Mouse (Mus musculus) liver, adult 2 months (tissue): ENCODE measurements at regions not wholly inside any gene's neighbourhood (a gene's known extent, or its start where the extent isn't known, plus 50 kb on each side); places are given as distances from the start of the nearest gene placed in this dataset.

Source experiments
- DNase-seq: peaks from one replicate; pipeline ENCODE4 v3.0.0-alpha.2; 2011; ENCODE audit warnings: low read depth, low spot score; ENCODE audit errors: extremely low read depth
- H3K27ac ChIP-seq: fragments of 200-500 bp; replicated peaks from 2 replicates; pipeline ENCODE4 v1.5.1; 2012; ENCODE audit warnings: low read depth, mild to moderate bottlenecking, control low read depth, inconsistent platforms, low read length; ENCODE audit not compliant: insufficient read depth
- H3K27me3 ChIP-seq: fragments of 200-500 bp; 2 replicates; pipeline ENCODE4 v1.6.1; 2012; ENCODE audit warnings: mild to moderate bottlenecking, moderate library complexity, low read length, inconsistent platforms; ENCODE audit not compliant: control insufficient read depth, insufficient read depth
- H3K36me3 ChIP-seq: fragments of 200-500 bp; 2 replicates; pipeline ENCODE4 v1.6.1; 2012; ENCODE audit warnings: low read length, inconsistent platforms; ENCODE audit not compliant: control insufficient read depth, insufficient read depth
- H3K4me1 ChIP-seq: fragments of 200-500 bp; 2 replicates; pipeline ENCODE4 v1.6.1; 2011; ENCODE audit warnings: low read length; ENCODE audit not compliant: control insufficient read depth, insufficient read depth
- H3K4me3 ChIP-seq: fragments of 200-500 bp; 2 replicates; pipeline ENCODE4 v1.5.1; 2011; ENCODE audit warnings: low read depth, mild to moderate bottlenecking, control low read depth, low read length, moderate library complexity; ENCODE audit not compliant: insufficient read depth
- H3K79me2 ChIP-seq: fragments of 200-500 bp; 2 replicates; pipeline ENCODE4 v1.6.1; 2012; ENCODE audit warnings: inconsistent platforms, mild to moderate bottlenecking, low read length, moderate library complexity; ENCODE audit not compliant: control insufficient read depth, insufficient read depth
- H3K9ac ChIP-seq: fragments of 200-500 bp; 2 replicates; pipeline ENCODE4 v1.6.1; 2012; ENCODE audit warnings: low read depth, mild to moderate bottlenecking, control low read depth, inconsistent platforms, low read length
- CTCF ChIP-seq: fragments of 200-500 bp; IDR thresholded peaks from 2 replicates; pipeline ENCODE4 v1.5.1; 2011; ENCODE audit warnings: low read depth, low read length, control low read depth
- POLR2A ChIP-seq: fragments of 200-500 bp; IDR thresholded peaks from 2 replicates; pipeline ENCODE4 v1.6.1; 2011; ENCODE audit warnings: low read length, control low read depth; ENCODE audit not compliant: insufficient read depth; ENCODE audit errors: extremely low read depth
- WGBS: fragments of 180-500 bp; shearing (Covaris S2); methylation state at CpG from one replicate; pipeline ENCODE4 v1.1.7; 2018; 5-methylcytosine and 5-hydroxymethylcytosine counted together

GRCm38 (mm10) chr17:79481112-79481738 lies 126.3 kb upstream of the Cdc42ep3 start:
- no peak for TF ChIP-seq CTCF
- no peak for TF ChIP-seq POLR2A

GRCm38 (mm10) chr17:79481936-79482335 lies 127.0 kb upstream of the Cdc42ep3 start:
- Histone ChIP-seq H3K79me2 (no peaks in the 10 kb centered on the region), H3K27me3 (no peaks in the 10 kb centered on the region)

More at GRCm38 (mm10) chr17:79481112-79481738, 126.3 kb upstream of the Cdc42ep3 start:
- Histone ChIP-seq H3K4me3 (no peak overlapping the region), H3K4me1 (no peaks in the 10 kb centered on the region), H3K9ac (no peak overlapping the region), H3K27ac (no peak overlapping the region), H3K27me3 (no peaks in the 10 kb centered on the region), H3K79me2 (no peaks in the 10 kb centered on the region), H3K36me3 (no peaks in the 10 kb centered on the region)
- 86% methylated on average over 6 of the region's 6 CpGs for WGBS
- no peak for DNase-seq

GRCm38 (mm10) chr17:79485239-79485638 lies 126.4 kb upstream of the Rmdn2 start:
- no peak overlapping the region for H3K4me3 ChIP-seq
- no peaks in the 10 kb centered on the region for H3K36me3 ChIP-seq
- DNase-seq = peak; percentile 15
- no peak overlapping the region for H3K27ac ChIP-seq
- WGBS = 68% methylated on average over 5 of the region's 5 CpGs
- H3K4me1 ChIP-seq = no peaks in the 10 kb centered on the region
- TF ChIP-seq POLR2A (no peak), CTCF (no peak)
- no peaks in the 10 kb centered on the region for H3K79me2 ChIP-seq
- H3K27me3 ChIP-seq = no peaks in the 10 kb centered on the region
- no peak overlapping the region for H3K9ac ChIP-seq

More at GRCm38 (mm10) chr17:79481936-79482335, 127.0 kb upstream of the Cdc42ep3 start:
- no peak overlapping the region for H3K9ac ChIP-seq
- H3K4me1 ChIP-seq = no peaks in the 10 kb centered on the region
- no peak overlapping the region for H3K4me3 ChIP-seq
- TF ChIP-seq CTCF (no peak), POLR2A (no peak)
- H3K36me3 ChIP-seq = no peaks in the 10 kb centered on the region
- WGBS = 65% methylated on average over 4 of the region's 4 CpGs
- DNase-seq = no peak
- H3K27ac ChIP-seq = no peak overlapping the region

- no peak for TF ChIP-seq CTCF
- no peak for TF ChIP-seq POLR2A
- Histone ChIP-seq H3K4me3 (no peak overlapping the region), H3K36me3 (no peaks in the 10 kb centered on the region), H3K9ac (no peak overlapping the region), H3K79me2 (no peaks in the 10 kb centered on the region), H3K27me3 (no peaks in the 10 kb centered on the region), H3K4me1 (no peaks in the 10 kb centered on the region), H3K27ac (no peak overlapping the region)
- no peak for DNase-seq
- WGBS = 82% methylated on average over 6 of the region's 6 CpGs
Observed at GRCm38 (mm10) chr17:79489306-79489705, 122.4 kb upstream of the Rmdn2 start.

- WGBS = 53% methylated on average over 4 of the region's 4 CpGs
- H3K79me2 ChIP-seq = no peaks in the 10 kb centered on the region
- no peak overlapping the region for H3K9ac ChIP-seq
- DNase-seq = no peak
- H3K36me3 ChIP-seq = no peaks in the 10 kb centered on the region
- H3K4me1 ChIP-seq = no peaks in the 10 kb centered on the region
- no peak overlapping the region for H3K4me3 ChIP-seq
- no peak for TF ChIP-seq POLR2A
- no peak for TF ChIP-seq CTCF
- no peaks in the 10 kb centered on the region for H3K27me3 ChIP-seq
- H3K27ac ChIP-seq = no peak overlapping the region
Observed at GRCm38 (mm10) chr17:79497629-79498028, 114.0 kb upstream of the Rmdn2 start.

GRCm38 (mm10) chr17:79498321-79498720 lies 113.3 kb upstream of the Rmdn2 start:
- DNase-seq = no peak
- 96% methylated on average over 9 of the region's 9 CpGs for WGBS
- H3K79me2 ChIP-seq = no peaks in the 10 kb centered on the region
- no peak overlapping the region for H3K9ac ChIP-seq
- TF ChIP-seq POLR2A (no peak), CTCF (no peak)
- H3K36me3 ChIP-seq = no peaks in the 10 kb centered on the region
- no peak overlapping the region for H3K27ac ChIP-seq
- H3K27me3 ChIP-seq = no peaks in the 10 kb centered on the region
- H3K4me3 ChIP-seq = no peak overlapping the region
- no peaks in the 10 kb centered on the region for H3K4me1 ChIP-seq
